12 mouse cellular contexts compared by ENCODE assay signal in genomic region chr14:14071456-14071855, GRCm38 (mm10). TPM values are rescaled to one million over a fixed set of nuclear protein-coding genes. Genes with fewer than 3 reads are reported as not detected.
DNase-seq lines count a peak whose midpoint lies in the region; ATAC-seq and TF ChIP-seq lines count a peak whose summit lies in the region.
"Had no signal": no experiment of that assay in that cellular context is flagged by ENCODE, and none has a peak within 500 bp of the region (broad histone marks: within the 10 kb centered on the region; RNA-seq: fewer than 3 reads in every experiment).

No protein-coding gene starts in this region.

- TF ChIP-seq CTCF in liver, adult 2 months (IDR thresholded peaks at IDR 0.05; ENCODE audit: low read depth, low read length) = no peak

- no peaks in the 10 kb centered on the region for H3K9me3 ChIP-seq in liver, embryonic 12.5 days (replicated peaks)
- H3K9me3 ChIP-seq in forebrain, embryonic 11.5 days (ENCODE audit: control insufficient read depth, low read length) = no peaks in the 10 kb centered on the region
- H3K9me3 ChIP-seq in hindbrain, embryonic 13.5 days = no peaks in the 10 kb centered on the region
- no peaks in the 10 kb centered on the region for H3K9me3 ChIP-seq in neural tube, embryonic 12.5 days

- ATAC-seq in liver, embryonic 12.5 days = no peak
- ATAC-seq in forebrain, embryonic 11.5 days (replicated peaks; ENCODE audit: low FRiP score) = no peak
- ATAC-seq in hindbrain, embryonic 13.5 days (ENCODE audit: low FRiP score) = no peak
- no peak for ATAC-seq in neural tube, embryonic 12.5 days (ENCODE audit: low FRiP score, low read depth)
- ATAC-seq: CD4-positive, CD25-positive, alpha-beta regulatory T cell, adult 4 months had no signal

- peak overlapping the region; percentile 82 for H3K27ac ChIP-seq in liver, adult 2 months (replicated peaks; ENCODE audit: insufficient read depth, low read depth, low read length)
- H3K27ac ChIP-seq in liver, embryonic 12.5 days = no peak overlapping the region
- H3K27ac ChIP-seq in forebrain, embryonic 11.5 days (ENCODE audit: low read depth, low read length) = peak overlapping the region; percentile 84
- H3K27ac ChIP-seq in hindbrain, embryonic 13.5 days = peak overlapping the region; percentile 81
- H3K27ac ChIP-seq in neural tube, embryonic 12.5 days = peak overlapping the region; percentile 32; the same call in 1 of the 2 replicates

- H3K4me2 ChIP-seq in liver, embryonic 12.5 days = no peak overlapping the region
- 0 out of 2 replicates have a peak overlapping the region, but pooled peaks have one; percentile 0 for H3K4me2 ChIP-seq in forebrain, embryonic 11.5 days (ENCODE audit: low read depth, low read length, severe bottlenecking)
- H3K4me2 ChIP-seq in hindbrain, embryonic 13.5 days = no peak overlapping the region
- no peak overlapping the region; the same call in 1 of the 2 replicates for H3K4me2 ChIP-seq in neural tube, embryonic 12.5 days (replicated peaks)

- H3K4me1 ChIP-seq in liver, adult 2 months (ENCODE audit: control insufficient read depth, insufficient read depth, low read length) = peaks cover 32% of the 10 kb centered on the region
- peaks cover 41% of the 10 kb centered on the region for H3K4me1 ChIP-seq in liver, embryonic 12.5 days
- H3K4me1 ChIP-seq in forebrain, embryonic 11.5 days (replicated peaks; ENCODE audit: control insufficient read depth, insufficient read depth, low read length) = peaks cover 25% of the 10 kb centered on the region
- peaks cover 38% of the 10 kb centered on the region for H3K4me1 ChIP-seq in hindbrain, embryonic 13.5 days (replicated peaks)
- H3K4me1 ChIP-seq in neural tube, embryonic 12.5 days = peaks cover 34% of the 10 kb centered on the region

- peaks cover 1% of the 10 kb centered on the region; the same call in 1 of the 2 replicates for H3K36me3 ChIP-seq in liver, adult 2 months (ENCODE audit: control insufficient read depth, insufficient read depth, low read length)
- no peaks in the 10 kb centered on the region for H3K36me3 ChIP-seq in liver, embryonic 12.5 days
- H3K36me3 ChIP-seq in forebrain, embryonic 11.5 days (ENCODE audit: control insufficient read depth, insufficient read depth, low read length) = no peaks in the 10 kb centered on the region
- H3K36me3 ChIP-seq in hindbrain, embryonic 13.5 days = no peaks in the 10 kb centered on the region
- no peaks in the 10 kb centered on the region for H3K36me3 ChIP-seq in neural tube, embryonic 12.5 days

- WGBS in liver, adult 2 months = 27% methylated on average over 4 of the region's 4 CpGs
- WGBS in liver, embryonic 12.5 days (ENCODE audit: insufficient replicate concordance) = 70% methylated on average over 4 of the region's 4 CpGs
- 58% methylated on average over 4 of the region's 4 CpGs for WGBS in forebrain, embryonic 11.5 days
- 40% methylated on average over 4 of the region's 4 CpGs for WGBS in hindbrain, embryonic 13.5 days
- 30% methylated on average over 4 of the region's 4 CpGs for WGBS in neural tube, embryonic 12.5 days

- no peak overlapping the region for H3K4me3 ChIP-seq in liver, adult 2 months (ENCODE audit: insufficient read depth, low read depth, low read length)
- no peak overlapping the region for H3K4me3 ChIP-seq in liver, embryonic 12.5 days
- H3K4me3 ChIP-seq in forebrain, embryonic 11.5 days (ENCODE audit: low read depth, low read length) = no peak overlapping the region
- no peak overlapping the region for H3K4me3 ChIP-seq in hindbrain, embryonic 13.5 days
- no peak overlapping the region for H3K4me3 ChIP-seq in neural tube, embryonic 12.5 days

- H3K9ac ChIP-seq in liver, adult 2 months (ENCODE audit: low read depth, low read length) = peak overlapping the region; percentile 40; the same call in 1 of the 2 replicates
- no peak overlapping the region for H3K9ac ChIP-seq in liver, embryonic 12.5 days
- H3K9ac ChIP-seq in forebrain, embryonic 11.5 days (ENCODE audit: low read length) = 0 out of 2 replicates have a peak overlapping the region, but pooled peaks have one; percentile 0
- H3K9ac ChIP-seq in hindbrain, embryonic 13.5 days = no peak overlapping the region
- no peak overlapping the region for H3K9ac ChIP-seq in neural tube, embryonic 12.5 days

- no peak for TF ChIP-seq POLR2A in liver, adult 2 months (IDR thresholded peaks at IDR 0.05; ENCODE audit: extremely low read depth, insufficient read depth, low read length)

- H3K79me2 ChIP-seq in liver, adult 2 months (ENCODE audit: control insufficient read depth, insufficient read depth, low read length) = peaks cover 15% of the 10 kb centered on the region; the same call in 1 of the 2 replicates

- peak; percentile 95 for DNase-seq in liver, adult 2 months (ENCODE audit: extremely low read depth, low read depth, low spot score)
- DNase-seq in forebrain, embryonic 11.5 days (ENCODE audit: low spot score) = no peak
- DNase-seq in B cell, adult 2 months = no peak
- no peak for DNase-seq in cerebellum, postnatal 36 days
- DNase-seq in ovary, postnatal 36 days (ENCODE audit: low spot score) = no peak
- DNase-seq: adrenal gland, postnatal 14 days; cerebellum, adult 11 months; heart, postnatal 36 days had no signal

- no peaks in the 10 kb centered on the region for H3K27me3 ChIP-seq in liver, adult 2 months (ENCODE audit: control insufficient read depth, insufficient read depth, low read length)
- no peaks in the 10 kb centered on the region for H3K27me3 ChIP-seq in liver, embryonic 12.5 days (replicated peaks)
- no peaks in the 10 kb centered on the region for H3K27me3 ChIP-seq in forebrain, embryonic 11.5 days (ENCODE audit: control insufficient read depth, insufficient read depth, low read length)
- H3K27me3 ChIP-seq in hindbrain, embryonic 13.5 days = no peaks in the 10 kb centered on the region
- no peaks in the 10 kb centered on the region for H3K27me3 ChIP-seq in neural tube, embryonic 12.5 days (replicated peaks)

RNA-seq across cellular contexts. Expression of gene Psmd6, which starts 49.3 kb away (rescaled TPM):
- 120 and 122 TPM in 2 replicates for total RNA-seq in liver, adult 2 months (2014; rRNA removed)
- polyA plus RNA-seq in liver, adult 2 months (2012; rRNA removed) = 36.6 and 43.5 TPM in 2 replicates
- 195 and 202 TPM in 2 replicates for polyA plus RNA-seq in liver, embryonic 12.5 days (2016; fragmentation: Nextera tagmentation; extraction: Ambion mirVana)
- polyA plus RNA-seq in forebrain, embryonic 11.5 days (2014; fragmentation: Nextera tagmentation; extraction: Ambion mirVana) = 306 and 311 TPM in 2 replicates
- polyA plus RNA-seq in hindbrain, embryonic 13.5 days (2015; fragmentation: Nextera tagmentation; extraction: Ambion mirVana) = 279 and 284 TPM in 2 replicates
- polyA plus RNA-seq in neural tube, embryonic 12.5 days (2016; fragmentation: Nextera tagmentation; extraction: Ambion mirVana) = 283 and 288 TPM in 2 replicates

Comparison
In these comparisons a context has a peak if more than half of its experiments do, and no peak if none do; other contexts are left out.
1. H3K9ac ChIP-seq: peak in liver, adult 2 months (single experiment) and forebrain, embryonic 11.5 days (single experiment); none in liver, embryonic 12.5 days (single experiment), hindbrain, embryonic 13.5 days (single experiment) and neural tube, embryonic 12.5 days (single experiment).